Mouse (Mus musculus): ENCODE results near the gene Mpp3.

The Mpp3 gene

GRCm38 (mm10) chr11:102028087-102028816 is at the start of gene Mpp3:
Mpp3 (minus strand) TSS chr11:102028461.
- no peak for DNase-seq (ENCODE audit: low spot score in 2 of 2)

- no peak for DNase-seq (ENCODE audit: low spot score in 2 of 2)
These were observed 45.5 kb upstream of the Mpp3 start for GRCm38 (mm10) chr11:102073722-102074121.

GRCm38 (mm10) chr11:102072729-102073128 is 44.5 kb upstream of the Mpp3 start:
- DNase-seq (ENCODE audit: low spot score in 2 of 2), result no peak

GRCm38 (mm10) chr11:102070426-102070825 is 42.2 kb upstream of the Mpp3 start:
- DNase-seq (ENCODE audit: low spot score in 2 of 2), result no peak

- no peak for DNase-seq (ENCODE audit: low spot score in 2 of 2)
These were observed 41.4 kb upstream of the Mpp3 start for GRCm38 (mm10) chr11:102069633-102070032.

- DNase-seq (ENCODE audit: low spot score in 2 of 2), result no peak
These were observed 40.7 kb upstream of the Mpp3 start for GRCm38 (mm10) chr11:102068969-102069368.

GRCm38 (mm10) chr11:102063076-102063475 is 34.8 kb upstream of the Mpp3 start:
- no peak for DNase-seq (ENCODE audit: low spot score in 2 of 2)

GRCm38 (mm10) chr11:102061941-102062473 is 33.7 kb upstream of the Mpp3 start:
- DNase-seq (ENCODE audit: low spot score in 2 of 2), result no peak

- peak; percentile 60 to 77 for DNase-seq (ENCODE audit: low spot score in 2 of 2)
These were observed 33.1 kb upstream of the Mpp3 start for GRCm38 (mm10) chr11:102061236-102061940.

GRCm38 (mm10) chr11:102053847-102054246 is 25.6 kb upstream of the Mpp3 start:
- no peak for DNase-seq (ENCODE audit: low spot score in 2 of 2)

GRCm38 (mm10) chr11:102053183-102053582 is 24.9 kb upstream of the Mpp3 start:
- no peak for DNase-seq (ENCODE audit: low spot score in 2 of 2)

- no peak for DNase-seq (ENCODE audit: low spot score in 2 of 2)
These were observed 24.4 kb upstream of the Mpp3 start for GRCm38 (mm10) chr11:102052697-102053096.

GRCm38 (mm10) chr11:102051954-102052353 is 23.7 kb upstream of the Mpp3 start:
- DNase-seq (ENCODE audit: low spot score in 2 of 2), result no peak

- DNase-seq (ENCODE audit: low spot score in 2 of 2), result no peak
These were observed 23.3 kb upstream of the Mpp3 start for GRCm38 (mm10) chr11:102051541-102051940.

GRCm38 (mm10) chr11:102049875-102050482 is 21.7 kb upstream of the Mpp3 start:
- DNase-seq (ENCODE audit: low spot score in 2 of 2), result no peak

- DNase-seq (ENCODE audit: low spot score in 2 of 2), result no peak
These were observed 18.3 kb upstream of the Mpp3 start for GRCm38 (mm10) chr11:102046607-102047006.

GRCm38 (mm10) chr11:102044691-102045212 is 16.5 kb upstream of the Mpp3 start:
- no peak for DNase-seq (ENCODE audit: low spot score in 2 of 2)

GRCm38 (mm10) chr11:102043381-102043780 is 15.1 kb upstream of the Mpp3 start:
- DNase-seq (ENCODE audit: low spot score in 2 of 2), result no peak

- no peak for DNase-seq (ENCODE audit: low spot score in 2 of 2)
These were observed 14.7 kb upstream of the Mpp3 start for GRCm38 (mm10) chr11:102042971-102043370.

GRCm38 (mm10) chr11:102041350-102041949 is 13.2 kb upstream of the Mpp3 start, which contains the start of gene Cd300lg:
Cd300lg (plus strand) TSS chr11:102041509.
- no peak for DNase-seq (ENCODE audit: low spot score in 2 of 2)

- no peak for DNase-seq (ENCODE audit: low spot score in 2 of 2)
These were observed 12.4 kb upstream of the Mpp3 start for GRCm38 (mm10) chr11:102040646-102041045.

- DNase-seq (ENCODE audit: low spot score in 2 of 2), result peak; percentile 81 to 91
These were observed 11.9 kb upstream of the Mpp3 start for GRCm38 (mm10) chr11:102040138-102040524.

Measured in urinary bladder, postnatal 4 days (tissue).